Mouse (Mus musculus) embryonic facial prominence, embryonic 11.5 days (tissue): Measurements from ENCODE around the gene Supt3. TPM values are rescaled to one million over a fixed set of nuclear protein-coding genes. Genes with fewer than 3 reads are reported as not detected.

Experiments used
- ATAC-seq: fragments of 200-750 bp; cut with Nextera tagmentation; replicated peaks from 2 replicates; pipeline ENCODE4 v1.8.0; 2017; ENCODE audit warnings: low read depth; ENCODE audit not compliant: insufficient number of reproducible peaks, low FRiP score, low TSS enrichment
- DNase-seq: peaks from one replicate; pipeline ENCODE4 v3.0.0-alpha.2; 2015; ENCODE audit warnings: low spot score
- H3K27ac ChIP-seq: fragments of 300-500 bp; sonication (generic); replicated peaks from 2 replicates; pipeline ENCODE4 v1.5.1; 2014; ENCODE audit warnings: mild to moderate bottlenecking, low read depth, low read length, control low read depth
- H3K27me3 ChIP-seq: fragments of 300-500 bp; sonication (generic); 2 replicates; pipeline ENCODE4 v1.6.1; 2014; ENCODE audit warnings: mild to moderate bottlenecking, low read length, moderate library complexity, mixed read lengths; ENCODE audit not compliant: control insufficient read depth, insufficient read depth
- H3K36me3 ChIP-seq: fragments of 300-500 bp; sonication (generic); replicated peaks from 2 replicates; pipeline ENCODE4 v1.6.1; 2014; ENCODE audit warnings: low read depth, mild to moderate bottlenecking, low read length, moderate library complexity, mixed read lengths; ENCODE audit not compliant: control insufficient read depth, insufficient read depth
- H3K4me1 ChIP-seq: fragments of 300-500 bp; sonication (generic); 2 replicates; pipeline ENCODE4 v1.6.1; 2014; ENCODE audit warnings: low read length, mixed read lengths; ENCODE audit not compliant: control insufficient read depth, insufficient read depth
- H3K4me2 ChIP-seq: fragments of 300-500 bp; sonication (generic); 2 replicates; pipeline ENCODE4 v1.6.1; 2014; ENCODE audit warnings: low read depth, mild to moderate bottlenecking, control low read depth, low read length, moderate library complexity
- H3K4me3 ChIP-seq: fragments of 300-500 bp; sonication (generic); 2 replicates; pipeline ENCODE4 v1.5.1; 2014; ENCODE audit warnings: low read depth, low read length, control low read depth
- H3K9ac ChIP-seq: fragments of 300-500 bp; sonication (generic); replicated peaks from 2 replicates; pipeline ENCODE4 v1.6.1; 2014; ENCODE audit warnings: mild to moderate bottlenecking, control low read depth, low read length
- H3K9me3 ChIP-seq: fragments of 300-500 bp; sonication (generic); replicated peaks from 2 replicates; pipeline ENCODE4 v1.6.1; 2016; ENCODE audit warnings: mild to moderate bottlenecking, low read length, inconsistent platforms, mixed read lengths; ENCODE audit not compliant: control insufficient read depth
- WGBS: fragments of 180-500 bp; shearing (Covaris S2); extraction: QIAGEN DNeasy Blood & Tissue Kit; methylation state at CpG from one replicate; pipeline ENCODE4 v1.1.7; 2014; 5-methylcytosine and 5-hydroxymethylcytosine counted together
- polyA plus RNA-seq: library from polyadenylated mRNA; unstranded; fragments of >200 nt; fragmentation: Nextera tagmentation; extraction: Ambion mirVana; gene quantifications from 2 replicates; pipeline ENCODE4 v1.2.1, GENCODE M21; 2014

Supt3 gene
- polyA plus RNA-seq, 1 experiment from 2014 or later = 32.1 TPM

DNA sequence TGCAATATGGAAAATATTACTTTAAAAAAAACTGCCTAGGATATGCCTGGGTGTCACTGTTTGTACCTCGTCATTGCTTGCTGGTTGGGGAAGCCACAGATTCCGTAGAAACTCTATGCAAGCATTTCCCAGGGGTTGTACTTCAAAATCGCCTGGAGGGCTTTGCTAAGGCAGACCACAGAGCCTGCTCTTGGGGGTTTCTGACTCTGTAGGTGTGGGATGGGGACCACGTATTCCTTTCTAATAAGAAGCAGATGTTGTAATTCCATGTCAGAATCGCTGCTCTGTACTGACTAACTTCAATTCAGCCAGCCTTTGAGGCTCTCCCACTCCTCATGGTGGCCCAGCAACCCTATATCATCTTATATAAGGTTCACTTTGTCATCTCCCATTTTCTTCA, 8.4 kb upstream of the Supt3 start:
- WGBS = 25% methylated on average over 5 of the region's 5 CpGs
- H3K27ac ChIP-seq = peak overlapping the region; percentile 13; the same call in 1 of the 2 replicates
- no peaks in the 10 kb centered on the region for H3K4me1 ChIP-seq
- no peaks in the 10 kb centered on the region for H3K27me3 ChIP-seq
- H3K9me3 ChIP-seq = no peaks in the 10 kb centered on the region
- ATAC-seq = no peak
- peak; percentile 77 for DNase-seq
- no peaks in the 10 kb centered on the region for H3K36me3 ChIP-seq
- no peak overlapping the region for H3K9ac ChIP-seq
- no peak overlapping the region for H3K4me2 ChIP-seq
- H3K4me3 ChIP-seq = no peak overlapping the region

DNA sequence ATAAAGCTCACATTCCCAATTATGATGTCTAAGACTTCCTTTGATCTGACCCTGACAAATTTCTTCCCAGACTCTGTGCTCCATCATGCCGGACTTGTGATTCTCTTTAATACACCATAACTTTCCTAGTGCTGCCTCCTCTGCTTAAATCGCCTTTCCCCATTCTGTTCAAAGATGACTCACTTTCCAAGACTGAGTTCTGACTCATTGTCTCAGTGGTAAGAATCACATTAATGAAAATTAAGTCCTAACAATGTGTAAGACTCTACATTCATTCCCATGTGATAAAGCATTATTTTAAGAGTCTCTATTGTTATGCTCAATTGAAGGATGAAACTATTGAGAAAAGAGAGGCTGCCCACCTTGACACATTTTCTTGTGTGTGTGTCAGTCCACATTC, 6.1 kb upstream of the Supt3 start:
- ATAC-seq (no peak), DNase-seq (no peak)
- Histone ChIP-seq H3K27ac (no peak overlapping the region), H3K9ac (no peak overlapping the region), H3K9me3 (no peaks in the 10 kb centered on the region), H3K4me3 (no peak overlapping the region), H3K4me1 (no peaks in the 10 kb centered on the region), H3K36me3 (no peaks in the 10 kb centered on the region), H3K4me2 (no peak overlapping the region), H3K27me3 (no peaks in the 10 kb centered on the region)
- WGBS = 84% methylated on average over 2 of the region's 2 CpGs

DNA sequence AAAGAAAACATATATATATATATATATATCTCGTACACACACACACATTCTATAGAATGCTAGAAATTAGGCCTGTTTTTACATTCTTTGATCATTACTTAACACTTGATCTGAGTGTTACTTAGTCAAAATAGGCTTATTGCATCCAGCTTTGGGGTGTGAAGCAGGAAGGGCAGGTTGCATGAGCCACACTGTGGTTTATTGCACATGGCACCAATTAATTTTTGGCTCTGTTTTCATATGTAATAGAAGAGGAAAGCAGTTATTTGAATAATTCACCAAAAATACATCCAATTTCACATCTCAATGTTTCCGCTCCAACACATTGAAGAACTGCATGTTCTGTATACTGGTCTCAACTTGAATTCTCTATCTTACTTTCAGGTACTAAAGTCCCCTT, 4.4 kb upstream of the Supt3 start:
- no peaks in the 10 kb centered on the region for H3K9me3 ChIP-seq
- no peaks in the 10 kb centered on the region for H3K4me1 ChIP-seq
- DNase-seq = no peak
- H3K4me2 ChIP-seq = no peak overlapping the region
- H3K27me3 ChIP-seq = no peaks in the 10 kb centered on the region
- no peaks in the 10 kb centered on the region for H3K36me3 ChIP-seq
- no peak for ATAC-seq
- H3K27ac ChIP-seq = no peak overlapping the region
- H3K9ac ChIP-seq = no peak overlapping the region
- no peak overlapping the region for H3K4me3 ChIP-seq
- WGBS = 86% methylated on average over 2 of the region's 2 CpGs

DNA sequence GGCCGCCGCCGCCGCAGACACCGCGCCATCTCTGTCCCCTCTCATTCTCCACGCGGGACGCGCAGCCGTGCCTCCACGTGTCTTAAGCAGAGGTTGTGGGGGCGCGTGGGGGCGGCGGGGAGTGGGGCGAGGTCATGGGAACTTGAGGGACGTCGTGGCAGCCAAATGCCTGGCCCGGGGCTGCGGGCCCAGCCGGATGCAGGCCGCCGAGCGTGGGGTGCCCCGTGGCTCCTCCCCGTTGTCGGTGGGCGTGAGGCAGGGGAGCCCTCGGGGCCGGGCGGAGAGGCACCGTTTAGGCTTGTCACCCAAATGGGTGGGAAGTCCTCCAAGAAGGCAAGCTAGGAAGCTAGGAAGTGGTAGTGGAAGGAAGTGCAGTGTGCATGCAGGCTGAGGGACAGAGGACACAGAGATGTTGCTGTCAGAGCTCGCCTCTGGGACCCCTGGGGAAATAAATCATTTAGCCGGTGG, 419 bp downstream of the Supt3 start:
- Histone ChIP-seq H3K4me2 (peak overlapping the region; percentile 54), H3K36me3 (no peaks in the 10 kb centered on the region), H3K9me3 (no peaks in the 10 kb centered on the region), H3K27me3 (no peaks in the 10 kb centered on the region), H3K9ac (peak overlapping the region; percentile 93), H3K4me1 (no peaks in the 10 kb centered on the region), H3K4me3 (peak overlapping the region; percentile 73), H3K27ac (peak overlapping the region; percentile 80)
- DNase-seq (peak; percentile 68), ATAC-seq (peak; percentile 89)
- under 1% methylated on average over 35 of the region's 35 CpGs for WGBS

DNA sequence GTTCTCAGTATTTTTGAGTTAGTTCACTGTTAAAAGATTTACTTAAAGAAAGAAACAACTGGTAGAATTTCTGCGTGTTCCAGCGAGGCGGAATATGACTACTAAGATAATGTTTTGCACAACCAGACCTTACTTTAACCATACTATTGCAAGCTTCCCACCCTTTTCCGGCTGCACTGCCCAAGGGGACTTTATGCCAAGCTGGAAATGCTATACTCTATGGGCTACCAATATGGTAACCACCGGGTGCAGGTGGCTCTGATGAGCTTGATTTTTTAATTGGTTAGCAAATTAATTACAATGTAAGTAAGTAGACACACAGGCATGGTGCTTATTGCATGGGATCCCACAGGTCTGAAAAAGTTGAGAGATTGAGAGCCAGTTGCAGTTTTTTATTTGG, 1.2 kb downstream of the Supt3 start:
- H3K9me3 ChIP-seq = no peaks in the 10 kb centered on the region
- no peaks in the 10 kb centered on the region for H3K27me3 ChIP-seq
- DNase-seq (no peak), ATAC-seq (no peak)
- H3K4me1 ChIP-seq = no peaks in the 10 kb centered on the region
- peak overlapping the region; percentile 15 for H3K4me3 ChIP-seq
- H3K4me2 ChIP-seq = peak overlapping the region; percentile 5; the same call in 1 of the 2 replicates
- H3K9ac ChIP-seq = no peak overlapping the region; the same call in 1 of the 2 replicates
- no peak overlapping the region for H3K27ac ChIP-seq
- WGBS = 71% methylated on average over 5 of the region's 5 CpGs
- H3K36me3 ChIP-seq = no peaks in the 10 kb centered on the region

DNA sequence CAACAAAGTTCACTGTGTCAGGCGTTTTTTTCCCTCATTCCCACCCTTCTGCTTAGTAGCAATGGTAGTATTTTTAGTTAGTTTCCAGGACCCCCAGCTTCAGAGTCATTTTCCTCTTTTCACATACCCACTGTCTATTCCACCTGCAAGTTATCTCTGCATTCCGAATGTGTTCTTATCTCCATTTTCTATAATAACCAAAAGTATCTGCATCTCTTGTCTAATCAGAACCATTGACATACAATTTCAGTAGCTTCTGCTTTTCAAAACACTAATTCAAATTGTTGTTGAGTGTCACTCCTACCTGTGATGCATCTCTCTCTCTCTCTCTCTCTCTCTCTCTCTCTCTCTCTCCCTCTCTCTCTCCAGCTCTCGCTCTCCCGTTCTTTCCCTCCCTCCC, 3.4 kb downstream of the Supt3 start:
- H3K9me3 ChIP-seq = no peaks in the 10 kb centered on the region
- ATAC-seq (no peak), DNase-seq (no peak)
- H3K27me3 ChIP-seq = no peaks in the 10 kb centered on the region
- no peak overlapping the region for H3K4me2 ChIP-seq
- H3K27ac ChIP-seq = no peak overlapping the region
- H3K4me3 ChIP-seq = no peak overlapping the region
- H3K9ac ChIP-seq = no peak overlapping the region
- no peaks in the 10 kb centered on the region for H3K36me3 ChIP-seq
- H3K4me1 ChIP-seq = no peaks in the 10 kb centered on the region
- 64% methylated on average over 4 of the region's 4 CpGs for WGBS

DNA sequence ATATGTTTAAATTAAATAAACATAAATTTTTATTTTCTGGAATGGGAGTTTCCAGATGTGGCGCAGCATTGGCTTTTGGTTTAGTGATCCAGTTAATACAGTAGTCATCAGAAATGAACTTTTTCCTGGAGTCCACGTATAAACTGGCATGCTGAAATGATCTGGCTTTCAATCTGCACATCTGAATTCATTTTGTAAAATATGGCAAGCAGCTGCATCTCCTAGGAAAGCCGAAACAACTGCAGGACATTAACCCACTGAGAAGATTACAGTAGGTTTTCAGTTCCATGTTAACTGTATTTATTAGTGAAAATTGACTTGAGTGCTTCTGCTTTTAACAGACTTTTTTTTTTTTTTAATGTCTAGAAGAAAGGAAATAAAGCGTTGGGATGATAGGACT, 5.4 kb downstream of the Supt3 start:
- ATAC-seq (no peak), DNase-seq (peak; percentile 52)
- no peaks in the 10 kb centered on the region for H3K4me1 ChIP-seq
- no peaks in the 10 kb centered on the region for H3K27me3 ChIP-seq
- 61% methylated on average over 4 of the region's 4 CpGs for WGBS
- H3K4me2 ChIP-seq = no peak overlapping the region
- no peaks in the 10 kb centered on the region for H3K9me3 ChIP-seq
- H3K4me3 ChIP-seq = no peak overlapping the region
- no peaks in the 10 kb centered on the region for H3K36me3 ChIP-seq
- no peak overlapping the region for H3K9ac ChIP-seq
- H3K27ac ChIP-seq = no peak overlapping the region

DNA sequence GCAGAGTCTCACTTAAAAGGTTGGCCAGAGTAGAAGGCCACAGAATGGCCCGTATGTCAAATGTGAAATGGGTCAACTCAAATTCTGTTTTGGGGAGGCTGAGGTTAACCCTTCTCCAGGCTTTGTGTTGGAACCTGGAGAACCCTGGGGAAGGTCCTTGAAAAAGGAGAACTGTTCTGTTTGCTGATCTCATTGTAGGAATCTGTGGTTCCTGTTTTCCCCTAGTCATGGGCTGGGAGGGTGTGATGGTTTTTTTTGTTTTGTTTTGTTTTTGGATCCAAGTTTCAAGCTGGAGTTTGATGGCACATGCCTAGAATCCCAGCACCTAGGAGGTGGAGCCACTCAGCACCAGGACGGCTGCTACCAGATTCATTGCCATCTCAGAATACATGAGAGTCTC, 6.2 kb downstream of the Supt3 start:
- Histone ChIP-seq H3K4me2 (no peak overlapping the region), H3K9ac (no peak overlapping the region), H3K4me1 (no peaks in the 10 kb centered on the region), H3K27ac (no peak overlapping the region), H3K36me3 (no peaks in the 10 kb centered on the region), H3K9me3 (no peaks in the 10 kb centered on the region), H3K27me3 (no peaks in the 10 kb centered on the region), H3K4me3 (no peak overlapping the region)
- no peak for DNase-seq
- 76% methylated on average over 2 of the region's 2 CpGs for WGBS
- ATAC-seq = no peak
